Mouse (Mus musculus) spleen, adult 10 weeks (tissue): ENCODE results near the gene Vmn2r47. TPM values are rescaled to one million over a fixed set of nuclear protein-coding genes. Genes with fewer than 3 reads are reported as not detected.

Source experiments
- polyA plus RNA-seq: library from polyadenylated mRNA; stranded (reverse); fragments of 350-450 nt; fragmentation: Illumina TruSeq; extraction: RNeasy Lipid Tissue Mini Kit (QIAGEN cat#74804); gene quantifications from one replicate; pipeline ENCODE4 v1.2.3, GENCODE M21; 2015; ENCODE audit warnings: low replicate concordance; ENCODE audit not compliant: insufficient read depth

Vmn2r47 gene
- not detected for polyA plus RNA-seq

DNA sequence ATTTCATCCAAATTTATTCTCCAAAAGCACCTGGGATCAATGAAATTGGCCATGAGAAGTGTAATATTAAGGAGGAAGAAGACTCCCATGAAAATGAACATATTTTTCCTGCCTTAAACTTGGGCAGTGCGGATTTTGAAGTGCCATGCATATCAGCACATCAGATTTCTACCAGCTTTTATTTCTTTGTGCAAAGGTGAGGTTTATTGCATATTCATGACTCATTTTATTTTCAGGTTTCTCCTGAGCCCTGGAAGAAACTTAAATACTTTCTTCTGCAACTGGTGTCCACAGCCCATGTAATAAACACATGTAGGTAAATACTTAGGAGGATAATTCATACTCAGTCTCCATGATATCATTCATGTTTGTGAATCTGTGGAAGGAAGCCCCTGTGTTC lies at the start of gene Vmn2r47:
Gene Vmn2r47 (minus strand): TSS at position 101 of the 400 bp plus-strand sequence.

GRCm38 (mm10) chr7:9770471-9770870 lies 70.7 kb downstream of the Vmn2r47 start, which contains the start of gene Vmn2r46:
Vmn2r46 (minus strand) TSS chr7:9770571.

Other genes starting within 250 kb of the Vmn2r47 start
- not detected for gene Vmn2r46, start 70.8 kb downstream of the Vmn2r47 start, polyA plus RNA-seq
- gene Vmn2r48, start 112.3 kb upstream of the Vmn2r47 start, polyA plus RNA-seq: not detected
- gene Vmn2r49, start 150.9 kb upstream of the Vmn2r47 start, polyA plus RNA-seq: not detected
- gene Vmn2r50, start 212.0 kb upstream of the Vmn2r47 start, polyA plus RNA-seq: not detected